Mouse (Mus musculus) stomach, postnatal 0 days (tissue): Measurements from ENCODE around the gene Ciao1. TPM values are rescaled to one million over a fixed set of nuclear protein-coding genes. Genes with fewer than 3 reads are reported as not detected.

Experiments used
- ATAC-seq: fragments of 200-750 bp; cut with Nextera tagmentation; 2 replicates; pipeline ENCODE4 v1.8.0; 2017; ENCODE audit not compliant: low FRiP score, low TSS enrichment
- DNase-seq: peaks from one replicate; pipeline ENCODE4 v3.0.0-alpha.2; 2016; ENCODE audit warnings: low spot score
- H3K27ac ChIP-seq: fragments of 300-500 bp; sonication (generic); replicated peaks from 2 replicates; pipeline ENCODE4 v1.5.1; 2014; ENCODE audit warnings: mild to moderate bottlenecking, control low read depth
- H3K27me3 ChIP-seq: fragments of 300-500 bp; sonication (generic); 2 replicates; pipeline ENCODE4 v1.6.1; 2014; ENCODE audit warnings: low read length; ENCODE audit not compliant: control insufficient read depth, insufficient read depth
- H3K36me3 ChIP-seq: fragments of 300-500 bp; sonication (generic); 2 replicates; pipeline ENCODE4 v1.6.1; 2014; ENCODE audit warnings: low read length, mixed read lengths; ENCODE audit not compliant: control insufficient read depth, insufficient read depth
- H3K4me1 ChIP-seq: fragments of 300-500 bp; sonication (generic); replicated peaks from 2 replicates; pipeline ENCODE4 v1.6.1; 2014; ENCODE audit warnings: antibody characterized with exemption; ENCODE audit not compliant: control insufficient read depth, insufficient read depth
- H3K4me2 ChIP-seq: fragments of 300-500 bp; sonication (generic); replicated peaks from 2 replicates; pipeline ENCODE4 v1.6.1; 2014; ENCODE audit warnings: low read depth, mild to moderate bottlenecking, control low read depth, moderate library complexity
- H3K4me3 ChIP-seq: fragments of 300-500 bp; sonication (generic); 2 replicates; pipeline ENCODE4 v1.5.1; 2014; ENCODE audit warnings: low read depth, low read length, control low read depth
- H3K9ac ChIP-seq: fragments of 300-500 bp; sonication (generic); 2 replicates; pipeline ENCODE4 v1.6.1; 2014; ENCODE audit warnings: mild to moderate bottlenecking, low read length, control low read depth, mixed read lengths
- H3K9me3 ChIP-seq: fragments of 300-500 bp; sonication (generic); 2 replicates; pipeline ENCODE4 v1.6.1; 2016; ENCODE audit warnings: low read length; ENCODE audit not compliant: control insufficient read depth
- CTCF ChIP-seq: IDR thresholded peaks from 2 replicates; pipeline ENCODE4 v1.5.1; 2016; ENCODE audit warnings: antibody characterized with exemption, low read depth, mild to moderate bottlenecking, moderate library complexity
- EP300 ChIP-seq: optimal IDR thresholded peaks from 2 replicates; pipeline ENCODE3; 2016; ENCODE audit warnings: antibody characterized with exemption
- WGBS: fragments of 180-500 bp; shearing (Covaris S2); extraction: QIAGEN DNeasy Blood & Tissue Kit; methylation state at CpG from one replicate; pipeline ENCODE4 v1.1.7; 2014; 5-methylcytosine and 5-hydroxymethylcytosine counted together
- polyA plus RNA-seq: library from polyadenylated mRNA; unstranded; fragments of >200 nt; fragmentation: Nextera tagmentation; extraction: Ambion mirVana; gene quantifications from 2 replicates; pipeline ENCODE4 v1.2.1, GENCODE M21; 2015

Ciao1 gene
- 41.6 and 42.0 TPM in 2 replicates for polyA plus RNA-seq

DNA sequence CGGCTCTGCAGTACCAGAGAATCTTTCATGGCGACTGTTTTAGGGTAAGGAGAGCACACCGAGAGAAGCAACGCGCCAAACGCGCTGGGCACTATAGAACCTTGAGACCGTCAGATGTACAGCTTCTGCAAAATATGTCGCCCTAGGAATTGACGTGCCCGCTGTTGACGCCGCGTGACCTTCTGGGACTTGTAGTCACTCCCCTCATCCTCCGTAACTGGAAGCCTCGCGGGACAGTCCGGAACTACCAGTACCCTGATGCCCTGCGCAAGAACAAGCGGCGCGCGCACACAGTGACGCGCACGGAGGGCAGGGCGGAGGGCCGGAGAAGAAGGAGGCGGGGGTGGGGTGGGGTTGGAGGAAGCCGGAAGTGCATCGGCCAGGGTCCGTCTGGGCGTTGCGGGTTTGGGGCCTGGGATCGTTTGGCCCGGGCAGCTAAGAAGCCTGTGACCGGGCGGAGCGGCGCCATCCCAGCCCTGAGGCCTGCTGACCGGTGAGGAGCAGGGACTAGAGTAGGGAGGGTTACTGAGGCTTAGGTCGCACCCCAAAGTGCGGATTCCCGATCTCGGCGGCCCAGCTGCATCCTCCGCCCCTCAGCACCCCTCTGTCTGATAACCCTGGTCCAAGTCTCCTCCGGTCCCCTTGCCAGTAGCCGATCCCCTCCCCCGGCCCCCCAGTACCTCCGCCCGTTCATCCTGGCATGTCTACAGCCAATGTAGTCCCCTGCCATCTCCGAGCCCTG, at the start of gene Ciao1, which contains the start of gene Tmem127:
Gene Ciao1 (minus strand): TSS at position 225 of the 742 bp plus-strand sequence.
Gene Tmem127 (plus strand): TSS at position 317 of the 742 bp plus-strand sequence.
- Histone ChIP-seq H3K4me3 (peak within 1 kb of the TSS; percentile 65), H3K9ac (peak within 1 kb of the TSS; percentile 91), H3K4me2 (peak within 1 kb of the TSS; percentile 94), H3K9me3 (no peaks in the 10 kb centered on the region), H3K27ac (peak within 1 kb of the TSS; percentile 88), H3K36me3 (peaks cover 10% of the 10 kb centered on the region; the same call in 1 of the 2 replicates), H3K4me1 (peaks cover 3% of the 10 kb centered on the region), H3K27me3 (no peaks in the 10 kb centered on the region)
- WGBS: under 1% methylated on average over 52 of the region's 53 CpGs
- DNase-seq (peak; percentile 99), ATAC-seq (peak; percentile 99)
- TF ChIP-seq CTCF (no peak), EP300 (no peak)

DNA sequence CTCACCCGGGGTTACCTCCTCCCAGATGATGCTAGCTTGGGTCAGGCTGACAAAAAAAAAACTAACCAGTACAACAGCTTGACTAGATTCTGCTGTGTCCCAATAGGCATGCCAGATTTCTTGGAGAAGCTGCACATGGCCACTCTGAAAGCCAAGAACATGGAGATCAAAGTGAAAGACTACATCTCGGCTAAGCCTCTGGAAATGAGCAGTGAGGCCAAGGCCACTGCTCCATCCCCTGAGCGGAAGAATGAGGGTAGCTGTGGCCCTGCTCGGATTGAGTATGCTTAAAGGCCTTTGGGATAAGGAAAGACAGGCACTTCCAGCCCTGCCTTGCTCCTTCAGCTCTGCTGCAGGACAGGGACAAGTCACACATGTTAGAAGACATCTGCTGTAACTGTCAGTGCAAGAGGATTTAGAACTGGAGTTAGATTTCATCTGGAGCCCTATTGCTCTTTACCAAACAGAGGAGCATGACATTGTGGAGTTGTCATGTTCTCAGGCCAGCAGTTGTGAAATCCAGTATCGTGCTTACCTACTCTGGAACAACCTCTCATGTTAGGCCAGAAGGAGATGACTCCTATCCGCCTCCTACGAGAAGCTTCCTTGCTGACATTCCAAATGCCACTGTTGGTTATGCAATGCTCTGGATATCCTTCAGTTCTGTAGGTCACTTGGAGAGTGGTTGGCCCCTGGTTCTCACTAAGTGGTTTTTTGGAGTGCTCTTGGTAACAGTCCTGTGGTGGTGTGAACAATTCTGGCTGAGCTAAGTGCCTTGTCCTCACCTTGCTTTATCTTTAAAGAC, 49.6 kb upstream of the Ciao1 start:
- Histone ChIP-seq H3K27ac (no peak overlapping the region), H3K36me3 (peaks cover 28% of the 10 kb centered on the region), H3K9me3 (no peaks in the 10 kb centered on the region), H3K4me2 (no peak overlapping the region), H3K4me3 (no peak overlapping the region), H3K27me3 (no peaks in the 10 kb centered on the region), H3K9ac (no peak overlapping the region), H3K4me1 (no peaks in the 10 kb centered on the region)
- no peak for TF ChIP-seq CTCF
- peak; percentile 21; the same call in 1 of the 2 replicates for ATAC-seq
- WGBS: 78% methylated on average over 7 of the region's 7 CpGs
- DNase-seq: no peak

DNA sequence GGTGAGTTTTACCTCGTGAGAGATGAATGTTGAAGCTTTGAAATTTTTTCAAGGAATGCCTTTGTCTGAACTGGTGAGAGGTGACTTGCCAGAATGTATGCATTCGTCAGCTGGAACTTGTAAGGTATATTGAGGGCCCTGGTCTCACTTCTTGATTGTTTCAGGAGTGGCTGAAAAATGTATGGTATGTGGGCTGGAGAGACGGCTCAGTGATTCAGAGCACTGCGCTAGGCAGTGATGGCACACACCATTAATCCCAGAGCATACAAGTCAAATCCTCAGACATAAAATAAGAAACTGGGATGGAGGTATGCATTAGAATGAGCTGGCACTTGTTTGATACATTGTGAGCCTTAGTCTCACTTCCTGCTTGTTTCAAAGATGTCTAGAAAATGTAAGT, 44.6 kb upstream of the Ciao1 start:
- Histone ChIP-seq H3K9me3 (no peaks in the 10 kb centered on the region), H3K4me2 (no peak overlapping the region), H3K36me3 (peaks cover 23% of the 10 kb centered on the region), H3K4me1 (no peaks in the 10 kb centered on the region), H3K9ac (no peak overlapping the region), H3K27ac (no peak overlapping the region), H3K27me3 (no peaks in the 10 kb centered on the region), H3K4me3 (no peak overlapping the region)
- DNase-seq (no peak), ATAC-seq (no peak)
- TF ChIP-seq EP300: no peak
- TF ChIP-seq CTCF: no peak
- 67% methylated on average over 4 of the region's 4 CpGs for WGBS

DNA sequence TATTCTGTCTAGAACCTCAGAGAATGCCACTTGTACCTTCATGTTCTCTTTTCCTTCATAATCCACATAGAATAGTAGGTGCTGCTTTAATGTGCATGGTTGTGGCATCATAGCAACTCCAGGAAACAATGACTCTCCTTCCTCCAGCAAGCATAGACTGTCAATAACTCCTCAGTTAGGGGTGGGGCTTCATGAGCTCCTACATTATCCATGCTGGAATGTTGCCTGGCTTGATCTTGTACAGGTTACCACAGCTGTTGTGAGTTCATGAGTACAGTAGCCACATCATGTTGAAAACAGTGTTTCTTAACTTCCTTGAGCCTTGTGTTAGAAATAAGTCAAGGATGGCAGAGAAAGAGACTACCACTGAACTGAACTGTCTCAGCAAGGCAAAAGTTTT, 30.5 kb upstream of the Ciao1 start:
- no peaks in the 10 kb centered on the region for H3K9me3 ChIP-seq
- no peaks in the 10 kb centered on the region for H3K4me1 ChIP-seq
- DNase-seq (peak; percentile 25), ATAC-seq (peak; percentile 90)
- H3K27me3 ChIP-seq: no peaks in the 10 kb centered on the region
- no peak overlapping the region for H3K4me3 ChIP-seq
- peak overlapping the region; percentile 35; the same call in 1 of the 2 replicates for H3K27ac ChIP-seq
- no peaks in the 10 kb centered on the region for H3K36me3 ChIP-seq
- no peak overlapping the region for H3K9ac ChIP-seq
- H3K4me2 ChIP-seq: no peak overlapping the region
- TF ChIP-seq CTCF (no peak), EP300 (no peak)

DNA sequence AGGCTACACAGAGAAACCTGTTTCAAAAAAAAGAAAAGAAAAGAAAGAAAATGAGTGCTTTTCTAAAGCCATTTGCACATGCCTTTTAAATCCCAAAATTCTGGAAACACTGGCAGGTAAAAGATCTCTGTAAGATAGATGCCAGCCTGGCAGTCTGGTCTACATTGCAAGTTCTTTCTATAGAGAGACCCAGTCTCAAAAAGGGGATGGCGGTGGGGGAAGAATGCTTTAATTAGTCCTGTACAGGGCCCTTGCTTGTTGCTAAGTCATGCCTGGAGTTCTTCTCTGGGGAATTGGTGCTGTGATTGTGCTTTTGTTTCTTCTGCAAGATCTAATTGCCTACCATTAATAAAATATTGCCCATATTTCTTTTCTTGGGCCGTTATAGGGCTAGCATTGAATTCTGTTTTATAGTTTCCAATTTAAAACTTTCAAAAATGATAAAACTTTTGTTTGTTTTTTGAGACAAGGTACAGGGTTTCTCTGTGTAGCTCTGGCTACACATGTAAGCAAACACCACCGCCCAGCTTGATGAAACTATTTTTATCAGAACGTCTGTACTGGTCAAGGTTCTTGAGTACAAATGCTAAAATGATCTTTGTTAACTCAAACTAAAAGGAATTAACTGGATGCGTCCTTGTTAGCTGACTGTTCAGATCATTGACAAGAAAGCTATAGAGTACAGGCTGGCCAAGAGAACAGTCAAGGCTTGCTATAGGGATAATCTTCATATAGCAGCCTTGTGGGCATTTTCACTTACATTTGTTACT, 28.1 kb upstream of the Ciao1 start:
- H3K4me3 ChIP-seq: no peak overlapping the region
- no peak overlapping the region for H3K4me2 ChIP-seq
- no peak for TF ChIP-seq CTCF
- no peak for TF ChIP-seq EP300
- ATAC-seq (no peak), DNase-seq (no peak)
- no peak overlapping the region for H3K9ac ChIP-seq
- no peaks in the 10 kb centered on the region for H3K27me3 ChIP-seq
- no peaks in the 10 kb centered on the region; the same call in 1 of the 2 replicates for H3K4me1 ChIP-seq
- WGBS: 59% methylated on average over 5 of the region's 5 CpGs
- no peaks in the 10 kb centered on the region for H3K9me3 ChIP-seq
- H3K27ac ChIP-seq: no peak overlapping the region
- H3K36me3 ChIP-seq: no peaks in the 10 kb centered on the region
